Comparison of ENCODE assay signal across 16 mouse cellular contexts in the genomic region with DNA sequence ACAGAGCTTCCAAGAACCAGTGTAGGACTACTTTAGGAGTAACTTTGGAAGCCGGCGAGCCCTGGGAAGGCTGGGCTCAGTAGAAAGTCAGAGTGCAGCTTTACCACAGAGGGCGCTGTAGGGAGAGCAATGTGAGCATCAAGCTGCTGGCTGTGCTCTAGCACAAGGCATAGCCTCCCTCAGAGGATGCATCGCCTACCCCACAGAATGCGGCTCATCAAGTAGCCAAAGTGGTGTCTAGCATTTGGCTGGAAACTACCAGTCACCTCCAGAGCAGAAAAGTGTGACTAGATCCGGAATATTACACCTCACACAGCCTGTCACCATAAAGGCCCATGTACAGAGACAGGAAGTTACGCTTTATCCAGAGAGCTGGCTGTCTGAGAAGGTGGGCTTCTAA. TPM values are rescaled to one million over a fixed set of nuclear protein-coding genes. Genes with fewer than 3 reads are reported as not detected.
DNase-seq lines count a peak whose midpoint lies in the region; ATAC-seq and TF ChIP-seq lines count a peak whose summit lies in the region.
"Had no signal": no experiment of that assay in that cellular context is flagged by ENCODE, and none has a peak within 500 bp of the region (broad histone marks: within the 10 kb centered on the region; RNA-seq: fewer than 3 reads in every experiment).

No protein-coding gene starts in this region.

- intact Hi-C loops in left cerebral cortex, adult 2 months (cut with DNase I), result no loop called here

- H3K9ac ChIP-seq in liver, embryonic 13.5 days, result no peak overlapping the region
- H3K9ac ChIP-seq: heart, embryonic 15.5 days; liver, embryonic 15.5 days; midbrain, embryonic 12.5 days had no signal

- DNase-seq in left cerebral cortex, adult 2 months (ENCODE audit: extremely low spot score in 1 of 2, low spot score in 2 of 2), result no peak
- no peak for DNase-seq in left cerebral cortex, adult 11 months (ENCODE audit: low spot score)
- peak; percentile 48 for DNase-seq in ES-CJ7 (ENCODE audit: low read depth, low spot score)
- DNase-seq in liver, embryonic 13.5 days, result no peak
- DNase-seq in thymus, postnatal 14 days, result peak; percentile 76
- no peak for DNase-seq in cerebellum, adult 9-11 months
- no peak for DNase-seq in right cerebral cortex, postnatal 14 days
- DNase-seq: adrenal gland, postnatal 10 days; cerebellum, postnatal 10 days; gastrocnemius, adult 2 months; layer of hippocampus, adult 9-11 months had no signal

- TF ChIP-seq CTCF in left cerebral cortex, adult 2 months (IDR thresholded peaks at IDR 0.05), result peak; percentile 6; the same call in 1 of the 2 replicates

- H3K27ac ChIP-seq in left cerebral cortex, adult 2 months, result no peak overlapping the region
- H3K27ac ChIP-seq in liver, embryonic 13.5 days, result peak overlapping the region; percentile 16; the same call in 1 of the 2 replicates
- H3K27ac ChIP-seq: gastrocnemius, adult 2 months; heart, embryonic 15.5 days; liver, embryonic 15.5 days; midbrain, embryonic 12.5 days had no signal

- WGBS in liver, embryonic 13.5 days (ENCODE audit: insufficient replicate concordance), result 82% methylated on average over 7 of the region's 7 CpGs

- H3K4me1 ChIP-seq in liver, embryonic 13.5 days (replicated peaks), result peaks cover 21% of the 10 kb centered on the region
- H3K4me1 ChIP-seq: heart, embryonic 15.5 days; midbrain, embryonic 12.5 days had no signal

- peaks cover 15% of the 10 kb centered on the region; the same call in 1 of the 2 replicates for H3K27me3 ChIP-seq in liver, embryonic 13.5 days
- H3K27me3 ChIP-seq: midbrain, embryonic 12.5 days had no signal

- no peak overlapping the region for H3K4me2 ChIP-seq in liver, embryonic 13.5 days
- H3K4me2 ChIP-seq: heart, embryonic 15.5 days; liver, embryonic 15.5 days; midbrain, embryonic 12.5 days had no signal

- H3K4me3 ChIP-seq in left cerebral cortex, adult 2 months, result no peak overlapping the region
- H3K4me3 ChIP-seq in liver, embryonic 13.5 days (replicated peaks), result no peak overlapping the region
- H3K4me3 ChIP-seq: gastrocnemius, adult 2 months; heart, embryonic 15.5 days; liver, embryonic 15.5 days; midbrain, embryonic 12.5 days had no signal

- no peaks in the 10 kb centered on the region for H3K9me3 ChIP-seq in liver, embryonic 13.5 days (replicated peaks)
- H3K9me3 ChIP-seq: G1E; heart, embryonic 15.5 days; liver, embryonic 15.5 days; midbrain, embryonic 12.5 days had no signal

- peak; percentile 37; the same call in 1 of the 2 replicates for ATAC-seq in liver, embryonic 13.5 days (ENCODE audit: low read depth)

- H3K36me3 ChIP-seq in liver, embryonic 13.5 days, result no peaks in the 10 kb centered on the region
- H3K36me3 ChIP-seq: G1E; heart, embryonic 15.5 days; liver, embryonic 15.5 days; midbrain, embryonic 12.5 days had no signal

RNA-seq across cellular contexts. Expression of a gene that starts 7.4 kb away (rescaled TPM):
- 1 to 10 TPM; 1.3 to 1.5 TPM for total RNA-seq in left cerebral cortex, adult 2 months (2021)
- 49.5 and 51.7 TPM in 2 replicates for polyA plus RNA-seq in liver, embryonic 13.5 days (2015; fragmentation: Nextera tagmentation; extraction: Ambion mirVana)
- polyA plus RNA-seq: neural tube, embryonic 14.5 days had no signal

RNA-seq across cellular contexts. Expression of a gene that starts 24.9 kb away (rescaled TPM):
- 10 to 100 TPM; 22.3 to 25.3 TPM for total RNA-seq in left cerebral cortex, adult 2 months (2021)
- 0.08 and 0.23 TPM in 2 replicates for polyA plus RNA-seq in liver, embryonic 13.5 days (2015; fragmentation: Nextera tagmentation; extraction: Ambion mirVana)
- total RNA-seq: G1E; gastrocnemius, adult 2 months had no signal
- polyA plus RNA-seq: G1E had no signal

RNA-seq across cellular contexts. Expression of a gene that starts 28.1 kb away (rescaled TPM):
- total RNA-seq in left cerebral cortex, adult 2 months (2021), result 10 to 100 TPM; 45.1 to 45.5 TPM
- 23.9 and 27.0 TPM in 2 replicates for polyA plus RNA-seq in liver, embryonic 13.5 days (2015; fragmentation: Nextera tagmentation; extraction: Ambion mirVana)

RNA-seq across cellular contexts. Expression of a gene that starts 36.9 kb away (rescaled TPM):
- 10 to 100 TPM; 59.8 to 66.7 TPM for total RNA-seq in left cerebral cortex, adult 2 months (2021)
- polyA plus RNA-seq in liver, embryonic 13.5 days (2015; fragmentation: Nextera tagmentation; extraction: Ambion mirVana), result 9.0 and 9.2 TPM in 2 replicates
- total RNA-seq: G1E had no signal
- polyA plus RNA-seq: G1E had no signal

Comparison
In these comparisons a context has a peak if more than half of its experiments do, and no peak if none do; other contexts are left out.
1. DNase-seq: peak in ES-CJ7 (single experiment) and thymus, postnatal 14 days (single experiment); none in left cerebral cortex, adult 2 months (0 of 2), left cerebral cortex, adult 11 months (single experiment), liver, embryonic 13.5 days (single experiment), cerebellum, adult 9-11 months (single experiment) and right cerebral cortex, postnatal 14 days (single experiment).